Mouse (Mus musculus) WW6 (cell line): ENCODE data around the gene Lenep.
A peak's percentile ranks its signal among the peaks of the same experiment; 100 is the strongest.

Source experiments
- DNase-seq: peaks from one replicate; pipeline ENCODE4 v3.0.0-alpha.2; 2013; ENCODE audit warnings: low read depth, low spot score

Lenep gene

DNA sequence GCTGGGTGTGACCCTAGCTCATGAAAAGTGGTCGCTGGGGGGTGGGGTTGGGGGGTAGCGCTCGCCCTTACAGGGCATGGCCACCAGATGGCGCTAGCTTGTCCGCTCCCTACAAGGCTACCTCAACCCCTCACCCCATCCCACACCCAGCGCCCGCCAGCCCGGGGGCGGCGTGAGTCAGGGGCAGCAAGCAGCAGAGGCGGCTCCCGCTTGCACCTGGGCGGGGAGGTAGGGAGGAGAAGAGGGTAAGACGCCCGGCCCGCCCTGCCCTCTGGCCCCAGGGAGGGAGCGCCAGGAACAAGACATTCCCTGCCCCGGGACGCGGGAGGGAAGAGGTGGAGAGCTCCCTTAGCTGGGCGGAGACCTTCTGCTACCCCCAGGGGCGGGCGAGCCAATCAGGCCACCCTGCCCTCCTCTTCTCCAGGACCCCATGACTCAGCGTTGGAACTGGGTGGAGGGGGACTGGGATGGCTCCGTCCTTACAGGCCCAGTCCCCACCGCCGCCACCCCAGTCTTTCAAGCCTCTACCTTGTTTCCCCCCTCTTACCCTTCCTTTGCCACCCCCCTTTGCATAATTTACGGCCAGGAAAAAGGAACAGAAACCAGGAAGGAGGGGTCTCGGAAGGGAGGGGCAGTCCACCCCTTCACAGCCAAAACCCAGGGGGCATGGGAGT lies 24.1 kb downstream of the Lenep start:
- peak; percentile 88 for DNase-seq

DNA sequence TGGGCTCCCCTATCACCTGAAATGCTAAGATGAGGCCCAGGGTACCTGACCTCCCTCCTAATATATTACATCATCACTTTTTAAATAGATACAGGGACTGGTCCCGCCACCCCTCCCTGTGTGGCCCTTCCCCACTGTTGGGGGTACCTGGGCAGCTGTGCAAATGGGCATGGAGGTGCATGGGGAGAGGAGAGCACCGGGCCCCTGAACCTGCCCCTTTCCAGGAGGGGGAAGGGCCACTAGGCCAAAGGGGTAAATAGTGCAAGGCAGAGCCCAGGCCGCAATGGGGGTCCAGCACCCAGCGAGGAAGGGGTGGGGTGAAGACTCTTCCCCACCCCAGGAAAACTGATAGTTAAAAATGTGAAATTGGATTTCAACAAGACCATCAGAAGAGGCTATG lies 24.8 kb downstream of the Lenep start:
- DNase-seq, result no peak

DNA sequence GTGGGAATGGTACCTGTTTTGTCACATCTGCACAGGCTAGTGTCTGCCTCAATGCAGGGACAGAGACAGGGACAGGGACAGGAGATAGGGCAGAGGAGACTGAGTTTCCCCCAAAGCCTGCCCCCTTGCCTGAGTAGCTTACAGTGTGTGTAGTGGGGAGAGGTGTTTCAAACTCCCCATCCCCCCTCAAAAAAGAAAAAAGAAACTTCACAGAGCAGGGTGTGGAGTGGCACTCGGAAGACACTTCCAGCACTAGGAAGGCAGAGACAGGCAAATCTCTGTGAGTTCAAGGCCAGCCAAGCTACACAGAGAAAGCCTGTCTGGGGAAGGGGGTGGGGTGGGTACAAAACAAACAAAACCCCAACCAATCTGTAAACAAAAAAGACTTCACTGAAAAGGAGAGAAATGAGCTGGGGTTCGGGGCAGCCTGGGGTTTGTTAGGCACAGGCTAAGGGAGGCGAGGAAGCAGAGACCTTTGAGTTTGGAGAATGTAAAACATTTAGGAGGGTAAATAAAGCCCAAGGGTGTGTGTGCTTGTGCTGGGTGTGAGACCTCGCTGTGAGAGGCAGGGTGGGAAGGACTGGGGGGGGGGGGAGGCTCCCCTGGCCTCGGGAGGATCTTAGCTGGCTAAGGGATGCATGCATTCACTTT lies 28.9 kb downstream of the Lenep start:
- no peak for DNase-seq

DNA sequence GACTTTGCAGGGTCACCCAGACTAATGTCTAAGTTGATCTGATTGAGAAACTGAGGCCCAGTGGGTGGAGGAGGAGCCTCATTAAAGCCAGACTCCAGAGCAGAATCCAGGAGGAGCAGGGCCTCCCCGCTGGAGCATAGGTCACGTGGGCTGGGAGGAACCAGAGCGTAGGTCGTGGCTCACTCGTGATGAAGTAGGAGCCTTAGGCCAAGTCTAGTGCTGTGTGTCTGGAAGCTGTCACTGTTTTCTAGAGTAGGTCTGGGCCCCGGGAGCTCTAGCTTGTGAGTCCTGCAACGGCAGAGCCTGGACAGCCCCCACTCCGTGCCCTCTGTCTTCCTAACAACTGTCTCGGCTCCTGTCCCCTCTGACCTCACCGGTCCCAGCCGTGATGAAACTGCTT lies 35.3 kb downstream of the Lenep start:
- no peak for DNase-seq

DNA sequence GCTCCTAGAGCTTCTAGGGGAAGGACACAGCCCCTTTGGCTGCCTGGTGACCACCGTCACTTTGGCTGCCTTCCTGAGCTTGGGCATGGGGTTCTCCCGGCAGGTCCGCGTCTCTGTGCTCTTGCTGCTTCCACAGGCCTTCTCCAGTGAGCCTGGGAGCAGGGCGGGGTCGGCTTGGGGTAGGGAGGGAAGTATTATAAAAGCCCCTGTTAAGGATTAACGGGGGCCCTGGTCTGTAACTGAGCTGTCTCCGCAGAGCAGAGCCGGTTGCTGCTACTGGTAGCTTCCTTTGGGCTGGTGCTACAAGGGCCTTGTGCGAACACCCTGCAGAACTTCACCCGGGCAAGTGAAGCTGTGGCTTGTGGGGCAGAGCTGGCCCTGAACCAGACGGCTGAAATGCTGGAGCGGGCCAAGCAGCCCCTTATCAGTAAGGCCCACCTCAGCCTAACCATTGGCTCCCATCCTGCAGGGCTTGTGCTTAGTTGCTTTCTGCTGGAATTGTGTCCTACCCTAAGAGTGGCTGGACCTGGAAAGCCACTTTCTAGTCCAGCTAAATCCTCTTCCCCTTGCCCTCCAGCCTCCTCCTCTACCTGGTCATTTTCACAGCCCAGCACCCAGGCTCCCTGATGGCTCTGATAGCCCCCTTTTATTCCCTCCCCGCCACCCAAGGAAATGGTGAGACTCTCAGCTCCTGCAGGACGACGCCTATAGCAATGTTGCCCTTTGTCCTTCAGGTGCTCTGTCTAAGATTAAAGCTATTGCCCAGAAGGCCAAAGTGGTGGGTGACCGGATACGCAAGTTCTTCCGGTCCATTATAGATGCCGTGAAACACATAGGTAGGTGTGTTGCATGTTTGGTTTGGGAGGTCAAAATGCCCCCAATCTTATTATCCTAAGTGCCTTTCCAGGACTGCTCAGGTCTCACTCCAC lies 36.8 kb downstream of the Lenep start:
- DNase-seq, result no peak

DNA sequence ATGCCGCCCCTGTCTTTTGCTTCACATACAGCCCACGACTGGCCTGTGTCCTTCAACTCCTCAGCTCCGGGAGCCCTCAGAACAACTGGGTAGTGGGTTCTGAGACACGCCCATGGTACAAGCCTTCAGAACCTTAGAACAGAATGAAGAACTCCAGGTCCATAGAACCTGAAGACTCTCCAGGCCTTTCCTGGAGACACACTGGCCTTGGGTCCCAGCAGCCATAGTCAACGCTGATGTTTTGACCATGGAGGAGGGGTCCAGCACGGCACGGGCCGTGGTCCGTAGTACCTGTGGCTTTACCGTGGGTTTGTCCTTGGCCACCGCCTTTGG lies 37.5 kb downstream of the Lenep start, which contains the start of gene Dcst1:
Gene Dcst1 (minus strand): TSS at position 101 of the 333 bp plus-strand sequence.
- DNase-seq, result no peak

DNA sequence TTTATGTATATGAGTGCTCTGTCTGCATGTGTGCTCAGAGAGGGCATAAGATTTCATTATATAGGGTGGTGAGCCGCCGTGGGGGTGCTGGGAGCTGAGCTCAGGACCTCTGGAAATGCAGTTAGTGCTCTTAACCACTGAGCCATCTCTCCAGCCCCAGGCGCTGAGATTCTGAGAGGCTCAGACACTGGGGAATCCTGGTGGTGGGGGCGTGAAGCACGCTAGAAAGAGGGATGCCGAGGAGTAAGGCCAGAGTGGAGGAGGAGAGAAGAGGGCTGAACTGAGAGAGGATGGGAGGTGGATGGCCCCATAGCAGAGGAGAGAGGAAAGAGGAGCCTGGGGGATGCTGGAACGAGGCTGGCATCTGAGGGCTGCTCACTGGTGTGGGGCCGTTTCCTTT lies 38.0 kb downstream of the Lenep start:
- DNase-seq, result no peak

DNA sequence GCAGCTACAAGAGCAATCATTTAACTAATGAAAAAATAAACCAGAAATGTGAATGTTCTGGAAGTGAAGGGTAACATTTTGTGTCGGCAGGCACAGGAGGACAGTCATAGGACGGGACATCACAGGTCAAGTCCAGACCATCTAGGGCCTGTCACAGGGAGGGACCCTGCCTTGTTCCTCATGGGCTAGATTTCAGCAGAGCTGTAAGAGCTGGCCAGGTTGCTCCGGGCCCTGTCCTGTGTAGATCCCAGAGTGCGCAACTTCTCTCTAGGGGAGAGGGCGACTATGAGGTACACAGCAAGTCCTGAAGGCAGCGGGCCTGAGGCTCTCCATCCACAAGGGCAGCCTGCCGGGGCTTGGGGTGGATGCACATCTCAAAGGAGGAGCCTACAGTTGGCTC lies 40.9 kb downstream of the Lenep start, which contains the start of gene Dcst2:
Gene Dcst2 (plus strand): TSS at position 301 of the 400 bp plus-strand sequence.
- DNase-seq, result no peak

DNA sequence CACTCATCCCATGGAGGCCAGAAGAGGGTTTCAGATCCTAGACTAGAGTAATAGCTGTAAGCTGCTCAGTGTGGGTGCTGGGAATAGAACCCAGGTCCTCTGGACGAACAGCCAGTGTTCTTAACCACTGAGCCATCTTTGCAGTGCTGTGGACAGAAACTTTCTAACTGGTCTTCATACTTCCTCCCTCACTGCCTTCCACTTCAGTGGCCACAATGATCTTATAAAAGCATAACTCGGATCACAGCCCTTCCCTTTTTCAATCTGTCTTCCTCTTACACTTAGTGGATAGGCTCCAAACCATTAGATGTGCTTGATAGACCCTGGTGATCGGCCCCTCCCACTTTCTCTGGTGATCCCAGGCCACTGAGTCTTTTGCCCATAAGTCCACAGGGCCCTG lies 42.4 kb downstream of the Lenep start:
- no peak for DNase-seq

DNA sequence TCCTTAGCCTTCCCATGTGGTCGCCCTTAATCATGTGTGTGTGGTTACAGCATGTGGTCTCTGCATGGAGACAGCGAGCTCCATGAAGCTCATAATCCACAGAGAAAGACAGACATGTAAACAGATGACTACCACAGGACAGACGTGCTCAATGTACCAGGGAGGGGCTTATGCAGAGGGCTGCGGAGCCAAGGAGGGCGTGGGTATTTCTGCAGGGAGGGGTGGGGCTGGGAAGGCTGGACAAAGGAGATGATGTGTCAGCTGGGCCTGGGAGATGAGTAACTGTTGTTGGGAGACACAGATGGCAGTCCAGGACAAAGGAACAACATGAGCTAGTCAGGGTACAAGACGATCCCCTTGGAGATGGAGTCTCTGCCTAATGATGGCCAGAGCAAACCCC lies 43.0 kb downstream of the Lenep start:
- no peak for DNase-seq

DNA sequence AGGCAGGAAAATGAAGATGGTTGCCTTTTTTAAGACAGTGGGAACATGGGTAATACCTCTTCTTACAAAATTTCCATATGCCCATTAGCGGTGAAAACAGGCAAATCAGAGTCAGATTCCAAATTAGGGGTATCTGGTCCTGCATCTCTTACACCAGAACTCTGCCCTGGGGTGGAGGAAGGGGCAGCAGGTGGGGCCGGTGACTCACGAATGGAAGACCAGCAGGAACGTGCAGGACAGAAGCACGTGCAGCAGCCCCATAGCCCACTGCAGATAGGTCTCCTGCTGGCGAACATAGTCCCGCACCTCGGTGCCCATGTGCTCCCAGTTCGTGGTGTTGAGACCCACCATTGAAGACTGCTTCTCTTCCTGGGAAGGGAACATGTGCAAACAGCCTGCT lies 46.6 kb downstream of the Lenep start:
- no peak for DNase-seq

DNA sequence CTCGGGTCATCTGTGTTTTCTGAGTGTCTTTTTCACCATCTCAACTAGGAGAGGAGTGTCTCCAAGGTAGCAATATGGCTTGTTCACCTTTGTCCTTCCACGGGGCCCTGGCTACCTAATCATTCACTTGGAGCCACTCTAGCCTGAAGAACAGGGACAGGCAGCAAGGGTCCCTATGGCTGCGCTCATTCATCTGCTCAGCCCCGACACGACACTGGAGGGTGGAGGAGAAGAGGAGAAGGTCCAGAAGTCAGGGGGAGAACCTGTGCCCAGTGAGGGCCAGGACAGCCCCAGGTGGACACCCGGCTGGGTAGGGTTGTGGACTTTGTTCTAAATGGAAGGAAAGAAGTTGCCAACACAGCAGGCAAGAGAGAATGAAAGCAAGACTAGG lies 47.1 kb downstream of the Lenep start:
- no peak for DNase-seq

DNA sequence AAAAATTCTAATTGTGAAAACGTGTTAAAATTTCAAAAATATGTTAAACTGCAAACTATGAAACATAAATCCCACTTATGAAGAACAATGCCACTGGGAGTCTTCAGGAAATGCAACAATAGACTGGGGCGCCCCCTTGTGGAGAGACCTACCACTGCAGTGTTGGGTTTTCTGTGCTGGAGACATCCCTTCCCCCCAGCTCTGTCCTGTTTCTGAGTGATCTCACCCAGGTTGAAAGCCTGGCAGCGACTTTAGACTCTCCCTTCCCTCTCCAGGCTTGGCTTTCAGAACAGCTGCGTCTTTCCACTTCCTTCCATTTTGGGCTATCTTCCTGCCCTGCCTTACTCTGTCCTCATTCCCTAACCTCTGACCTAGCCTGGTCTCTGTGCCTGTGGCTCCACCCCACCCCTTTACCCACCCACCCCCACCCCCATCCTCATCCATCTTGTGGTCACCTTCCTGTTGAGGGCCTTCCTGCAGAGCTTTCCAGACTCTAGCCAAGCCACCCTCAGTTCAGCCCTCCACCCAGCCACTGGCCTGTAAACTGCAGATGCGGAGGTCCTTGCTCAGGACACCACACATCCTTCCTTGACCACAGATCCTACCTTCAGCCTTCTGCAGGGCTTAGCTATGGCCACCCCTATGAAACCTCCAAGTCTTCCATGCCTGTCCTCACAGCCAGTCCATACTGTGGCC lies 47.6 kb downstream of the Lenep start:
- no peak for DNase-seq

DNA sequence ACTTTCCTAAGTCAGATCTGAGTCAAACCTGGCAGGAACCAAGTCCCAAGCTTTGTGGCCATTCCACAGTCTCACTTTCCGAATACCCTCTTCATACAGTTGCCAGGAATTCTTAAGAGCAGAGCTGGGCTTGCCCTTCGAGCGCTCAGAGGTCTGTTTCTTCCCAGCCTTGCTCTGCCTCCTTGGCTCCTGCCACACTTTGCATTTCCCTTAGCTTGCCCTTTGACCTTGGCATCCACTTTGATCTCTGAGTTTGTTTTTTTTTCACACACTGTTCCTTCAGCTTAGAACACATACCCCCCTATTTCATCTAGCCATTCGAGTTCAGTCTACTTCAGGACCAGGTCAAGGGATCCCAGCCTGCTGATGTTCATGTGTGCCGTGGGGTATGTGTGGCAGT lies 51.3 kb downstream of the Lenep start:
- no peak for DNase-seq
